Mouse (Mus musculus) frontal cortex, postnatal 10 days (tissue): ENCODE results near the gene Aprt.

Experiments
- DNase-seq, 2 experiments: peaks; one replicate each; pipeline ENCODE4 v3.0.0; 2022; ENCODE audit warnings: low spot score in 2 of 2, mixed read lengths in 1 of 2

The Aprt gene

GRCm38 (mm10) chr8:122564363-122565352 is 12.1 kb downstream of the Aprt start:
- DNase-seq: no peak

GRCm38 (mm10) chr8:122561199-122561598 is 15.5 kb downstream of the Aprt start:
- no peak for DNase-seq

- DNase-seq: no peak
These were observed 17.9 kb downstream of the Aprt start for GRCm38 (mm10) chr8:122558671-122559349.

- no peak for DNase-seq
These were observed 19.3 kb downstream of the Aprt start for GRCm38 (mm10) chr8:122557248-122558038.

- no peak for DNase-seq
These were observed 20.4 kb downstream of the Aprt start for GRCm38 (mm10) chr8:122556030-122557009.

- DNase-seq: no peak
These were observed 21.9 kb downstream of the Aprt start for GRCm38 (mm10) chr8:122554786-122555185.

GRCm38 (mm10) chr8:122551265-122552051 is 25.3 kb downstream of the Aprt start, which contains the start of gene Piezo1:
Gene Piezo1, minus strand, starts transcription at chr8:122551329.
- DNase-seq: peak in 1 of 2 experiments; percentile 82

GRCm38 (mm10) chr8:122550995-122551264 is 25.8 kb downstream of the Aprt start:
- no peak for DNase-seq

GRCm38 (mm10) chr8:122550234-122550994 is 26.3 kb downstream of the Aprt start:
- no peak for DNase-seq

- DNase-seq: no peak
These were observed 27.7 kb downstream of the Aprt start for GRCm38 (mm10) chr8:122548891-122549439.

GRCm38 (mm10) chr8:122548331-122548730 is 28.4 kb downstream of the Aprt start:
- no peak for DNase-seq

GRCm38 (mm10) chr8:122547815-122548214 is 28.9 kb downstream of the Aprt start:
- DNase-seq: no peak

- no peak for DNase-seq
These were observed 29.8 kb downstream of the Aprt start for GRCm38 (mm10) chr8:122546811-122547453.

GRCm38 (mm10) chr8:122546066-122546755 is 30.5 kb downstream of the Aprt start:
- DNase-seq: no peak

- DNase-seq: no peak
These were observed 32.6 kb downstream of the Aprt start for GRCm38 (mm10) chr8:122544138-122544537.

- no peak for DNase-seq
These were observed 38.2 kb downstream of the Aprt start for GRCm38 (mm10) chr8:122538310-122539076.

- DNase-seq: no peak
These were observed 38.9 kb downstream of the Aprt start for GRCm38 (mm10) chr8:122537812-122538211.
